Mouse (Mus musculus) megakaryocyte, embryonic 14.5 days (primary cell): Measurements from ENCODE around the gene Erich3. TPM values are rescaled to one million over a fixed set of nuclear protein-coding genes. Genes with fewer than 3 reads are reported as not detected.

ENCODE experiments used
- H3K27me3 ChIP-seq: replicated peaks from 2 replicates; pipeline ENCODE3; 2012; ENCODE audit warnings: inconsistent platforms
- H3K36me3 ChIP-seq: replicated peaks from 2 replicates; pipeline ENCODE3; 2012; ENCODE audit warnings: low read length, inconsistent platforms, mixed read lengths
- H3K4me1 ChIP-seq: 2 replicates; pipeline ENCODE4 v1.6.1; 2012; ENCODE audit warnings: inconsistent platforms
- H3K4me3 ChIP-seq: replicated peaks from 2 replicates; pipeline ENCODE3; 2012; ENCODE audit warnings: moderate library complexity, mild to moderate bottlenecking, inconsistent platforms
- H3K9me3 ChIP-seq: 2 replicates; pipeline ENCODE4 v1.6.1; 2012; ENCODE audit warnings: inconsistent platforms
- FLI1 ChIP-seq: IDR thresholded peaks from 2 replicates; pipeline ENCODE4 v1.6.1; 2012; ENCODE audit warnings: low read length, inconsistent platforms, mixed read lengths
- GATA1 ChIP-seq: IDR thresholded peaks from 3 replicates; pipeline ENCODE4 v1.6.1; 2012; ENCODE audit warnings: mixed read lengths, low read length, inconsistent platforms, borderline replicate concordance
- polyA plus RNA-seq: library from polyadenylated mRNA; stranded (reverse); fragments of >175 nt; gene quantifications from 2 replicates; pipeline ENCODE4 v1.2.3, GENCODE M21; 2012; ENCODE audit warnings: low replicate concordance; ENCODE audit not compliant: insufficient read depth

Gene Erich3
- polyA plus RNA-seq, 1 experiment, result not detected

GRCm38 (mm10) chr3:154651192-154651821 lies 12.4 kb upstream of the Erich3 start:
- Histone ChIP-seq H3K4me3 (no peak overlapping the region), H3K9me3 (peaks cover 6% of the 10 kb centered on the region; the same call in 1 of the 2 replicates), H3K4me1 (0 out of 2 replicates have a peak, but pooled peaks cover 4% of the 10 kb centered on the region), H3K36me3 (no peaks in the 10 kb centered on the region), H3K27me3 (peaks cover 14% of the 10 kb centered on the region)
- TF ChIP-seq FLI1 (no peak), GATA1 (no peak)

- H3K27me3 ChIP-seq, result peaks cover 14% of the 10 kb centered on the region
- no peaks in the 10 kb centered on the region for H3K36me3 ChIP-seq
- H3K4me3 ChIP-seq, result no peak overlapping the region
- TF ChIP-seq GATA1, result no peak
- TF ChIP-seq FLI1, result no peak
- peaks cover 14% of the 10 kb centered on the region; the same call in 1 of the 2 replicates for H3K9me3 ChIP-seq
- H3K4me1 ChIP-seq, result peaks cover 4% of the 10 kb centered on the region; the same call in 1 of the 2 replicates
Observed at GRCm38 (mm10) chr3:154652581-154653420, 10.9 kb upstream of the Erich3 start.

- H3K36me3 ChIP-seq, result no peaks in the 10 kb centered on the region
- no peak for TF ChIP-seq FLI1
- no peak for TF ChIP-seq GATA1
- no peaks in the 10 kb centered on the region; the same call in 1 of the 2 replicates for H3K4me1 ChIP-seq
Observed at GRCm38 (mm10) chr3:154653454-154653853, 10.2 kb upstream of the Erich3 start.

GRCm38 (mm10) chr3:154654284-154654683 lies 9.4 kb upstream of the Erich3 start:
- Histone ChIP-seq H3K4me1 (no peaks in the 10 kb centered on the region; the same call in 1 of the 2 replicates), H3K27me3 (peaks cover 11% of the 10 kb centered on the region), H3K4me3 (no peak overlapping the region), H3K36me3 (no peaks in the 10 kb centered on the region), H3K9me3 (peaks cover 14% of the 10 kb centered on the region; the same call in 1 of the 2 replicates)
- no peak for TF ChIP-seq GATA1
- TF ChIP-seq FLI1, result no peak

More at GRCm38 (mm10) chr3:154653454-154653853, 10.2 kb upstream of the Erich3 start:
- peaks cover 11% of the 10 kb centered on the region for H3K27me3 ChIP-seq
- H3K9me3 ChIP-seq, result peaks cover 14% of the 10 kb centered on the region; the same call in 1 of the 2 replicates
- no peak overlapping the region for H3K4me3 ChIP-seq

- no peak overlapping the region for H3K4me3 ChIP-seq
- peaks cover 11% of the 10 kb centered on the region for H3K27me3 ChIP-seq
- H3K9me3 ChIP-seq, result peaks cover 14% of the 10 kb centered on the region; the same call in 1 of the 2 replicates
- no peaks in the 10 kb centered on the region for H3K36me3 ChIP-seq
- H3K4me1 ChIP-seq, result no peaks in the 10 kb centered on the region; the same call in 1 of the 2 replicates
- TF ChIP-seq FLI1, result no peak
- no peak for TF ChIP-seq GATA1
Observed at GRCm38 (mm10) chr3:154654901-154655300, 8.8 kb upstream of the Erich3 start.

- Histone ChIP-seq H3K27me3 (peaks cover 9% of the 10 kb centered on the region), H3K36me3 (no peaks in the 10 kb centered on the region), H3K4me3 (no peak overlapping the region), H3K9me3 (peaks cover 18% of the 10 kb centered on the region; the same call in 1 of the 2 replicates), H3K4me1 (no peaks in the 10 kb centered on the region; the same call in 1 of the 2 replicates)
- no peak for TF ChIP-seq FLI1
- TF ChIP-seq GATA1, result no peak
Observed at GRCm38 (mm10) chr3:154655711-154656110, 7.9 kb upstream of the Erich3 start.

- H3K9me3 ChIP-seq, result peaks cover 36% of the 10 kb centered on the region
- H3K4me3 ChIP-seq, result no peak overlapping the region
- H3K36me3 ChIP-seq, result no peaks in the 10 kb centered on the region
- no peak for TF ChIP-seq GATA1
- TF ChIP-seq FLI1, result no peak
- H3K4me1 ChIP-seq, result no peaks in the 10 kb centered on the region
- H3K27me3 ChIP-seq, result peaks cover 24% of the 10 kb centered on the region
Observed at GRCm38 (mm10) chr3:154663976-154664581, 420 bp downstream of the Erich3 start.

- no peak overlapping the region for H3K4me3 ChIP-seq
- H3K9me3 ChIP-seq, result peaks cover 36% of the 10 kb centered on the region
- no peak for TF ChIP-seq GATA1
- no peak for TF ChIP-seq FLI1
- H3K36me3 ChIP-seq, result no peaks in the 10 kb centered on the region
- H3K27me3 ChIP-seq, result peaks cover 24% of the 10 kb centered on the region
- no peaks in the 10 kb centered on the region for H3K4me1 ChIP-seq
Observed at GRCm38 (mm10) chr3:154664636-154665035, 977 bp downstream of the Erich3 start.

- Histone ChIP-seq H3K4me3 (no peak overlapping the region), H3K27me3 (peaks cover 14% of the 10 kb centered on the region), H3K9me3 (peaks cover 28% of the 10 kb centered on the region), H3K4me1 (no peaks in the 10 kb centered on the region), H3K36me3 (no peaks in the 10 kb centered on the region)
- no peak for TF ChIP-seq GATA1
- no peak for TF ChIP-seq FLI1
Observed at GRCm38 (mm10) chr3:154668485-154668884, 4.8 kb downstream of the Erich3 start.

GRCm38 (mm10) chr3:154670584-154670983 lies 6.9 kb downstream of the Erich3 start:
- no peak overlapping the region for H3K4me3 ChIP-seq
- TF ChIP-seq FLI1, result no peak
- TF ChIP-seq GATA1, result no peak
- H3K36me3 ChIP-seq, result no peaks in the 10 kb centered on the region
- H3K4me1 ChIP-seq, result no peaks in the 10 kb centered on the region
- peaks cover 16% of the 10 kb centered on the region for H3K9me3 ChIP-seq
- H3K27me3 ChIP-seq, result no peaks in the 10 kb centered on the region
